Mouse (Mus musculus) central nervous system, embryonic 11.5 days (tissue): Measurements from ENCODE around the gene Sept11. TPM values are rescaled to one million over a fixed set of nuclear protein-coding genes. Genes with fewer than 3 reads are reported as not detected.

ENCODE experiments used
- polyA plus RNA-seq: library from polyadenylated mRNA; depleted of rRNA; stranded (reverse); fragments of >200 nt; gene quantifications from 2 replicates; pipeline ENCODE4 v1.2.3, GENCODE M21; 2012; rRNA removed

Sept11 gene
- 195 and 255 TPM in 2 replicates for polyA plus RNA-seq

GRCm38 (mm10) chr5:93092857-93093622, at the start of gene Sept11:
Gene Sept11 (plus strand): TSS chr5:93093437.

GRCm38 (mm10) chr5:93044584-93045370, 48.5 kb upstream of the Sept11 start, which contains the start of gene Sowahb:
Gene Sowahb (minus strand): TSS chr5:93045022.

GRCm38 (mm10) chr5:93206109-93207005, 113.1 kb downstream of the Sept11 start, which contains the start of the genes Ccni and 2010109A12Rik:
Gene Ccni (minus strand): TSS chr5:93206495.
Gene 2010109A12Rik (plus strand): TSS chr5:93206518.

Other genes starting within 250 kb of the Sept11 start
- gene Sowahb, start 48.4 kb upstream of the Sept11 start, polyA plus RNA-seq, result 0.11 and 0.31 TPM in 2 replicates
- gene Ccni, start 113.1 kb downstream of the Sept11 start, polyA plus RNA-seq, result 92.4 and 118 TPM in 2 replicates
- gene 2010109A12Rik, start 113.1 kb downstream of the Sept11 start, polyA plus RNA-seq, result 0.87 and 1.2 TPM in 2 replicates
- 77.0 and 146 TPM in 2 replicates for gene Ccng2, start 173.8 kb downstream of the Sept11 start, polyA plus RNA-seq